Mouse (Mus musculus): ENCODE data around the gene Flt3. TPM values are rescaled to one million over a fixed set of nuclear protein-coding genes. Genes with fewer than 3 reads are reported as not detected.

Gene Flt3
- polyA plus RNA-seq, 1 experiment from 2014 or later, result 0.35 TPM

DNA sequence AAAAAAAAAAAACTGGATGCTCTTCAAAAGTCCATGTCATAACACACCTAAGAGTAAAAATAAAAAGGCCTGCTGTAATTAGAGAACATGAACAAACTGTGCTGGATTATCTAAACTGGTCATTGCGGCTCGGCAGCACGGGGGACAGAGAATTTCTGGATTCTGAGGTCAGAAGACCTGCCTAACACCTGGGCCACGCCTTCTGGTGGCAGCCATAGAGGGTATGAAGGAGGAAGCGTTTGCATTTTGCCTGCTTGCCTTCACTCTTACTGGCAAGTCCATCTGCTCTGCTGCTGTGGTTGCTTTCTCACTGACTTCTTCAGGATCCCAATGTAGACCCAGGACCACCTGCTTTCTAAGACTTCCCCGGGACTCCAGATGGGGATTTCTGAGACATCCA, 57.4 kb downstream of the Flt3 start:
- Histone ChIP-seq H3K9me3 (no peaks in the 10 kb centered on the region), H3K4me3 (replicated peaks) (no peak overlapping the region), H3K27ac (no peak overlapping the region), H3K4me1 (no peaks in the 10 kb centered on the region), H3K4me2 (no peak overlapping the region), H3K36me3 (no peaks in the 10 kb centered on the region), H3K9ac (no peak overlapping the region), H3K27me3 (replicated peaks) (no peaks in the 10 kb centered on the region)
- WGBS, result 86% methylated on average over 6 of the region's 6 CpGs
- no peak for ATAC-seq (ENCODE audit: insufficient read depth, low FRiP score, low read depth)

DNA sequence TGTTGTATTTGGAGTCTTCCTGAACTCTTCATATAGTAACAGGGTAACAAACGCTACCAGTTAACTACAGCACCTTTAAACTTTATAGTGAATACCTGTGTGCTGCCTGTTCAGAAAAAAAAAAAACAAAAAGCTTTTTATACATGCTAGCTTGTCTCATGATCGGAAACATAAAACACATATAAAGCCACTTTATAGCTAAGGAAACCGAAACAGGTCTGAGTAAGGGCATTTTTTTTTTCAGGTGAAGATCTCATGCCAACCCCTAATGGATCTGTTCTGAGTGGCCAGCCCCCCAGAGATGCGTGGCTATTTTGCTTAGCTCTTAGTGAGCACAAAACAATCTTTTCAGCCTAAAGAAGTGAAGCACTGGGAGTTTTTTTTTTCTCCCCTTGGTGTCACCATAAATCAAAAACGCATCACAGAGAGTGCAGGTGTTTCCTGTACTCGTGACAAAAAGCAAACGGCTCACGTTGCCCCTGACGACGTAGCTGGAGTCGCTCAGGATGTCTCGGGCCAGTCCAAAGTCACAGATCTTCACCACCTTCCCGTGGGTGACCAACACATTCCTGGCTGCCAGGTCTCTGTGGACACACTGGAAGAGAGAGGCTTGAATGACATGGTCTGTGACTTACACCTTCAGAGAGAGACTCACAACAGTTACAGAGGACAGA, 59.4 kb downstream of the Flt3 start:
- no peak overlapping the region for H3K9ac ChIP-seq
- H3K4me3 ChIP-seq (replicated peaks), result no peak overlapping the region
- H3K9me3 ChIP-seq, result no peaks in the 10 kb centered on the region
- WGBS, result 30% methylated on average over 13 of the region's 13 CpGs
- ATAC-seq (ENCODE audit: insufficient read depth, low FRiP score, low read depth), result no peak
- H3K36me3 ChIP-seq, result no peaks in the 10 kb centered on the region
- no peak overlapping the region for H3K4me2 ChIP-seq
- H3K27ac ChIP-seq, result no peak overlapping the region
- no peaks in the 10 kb centered on the region for H3K4me1 ChIP-seq
- no peaks in the 10 kb centered on the region for H3K27me3 ChIP-seq (replicated peaks)

DNA sequence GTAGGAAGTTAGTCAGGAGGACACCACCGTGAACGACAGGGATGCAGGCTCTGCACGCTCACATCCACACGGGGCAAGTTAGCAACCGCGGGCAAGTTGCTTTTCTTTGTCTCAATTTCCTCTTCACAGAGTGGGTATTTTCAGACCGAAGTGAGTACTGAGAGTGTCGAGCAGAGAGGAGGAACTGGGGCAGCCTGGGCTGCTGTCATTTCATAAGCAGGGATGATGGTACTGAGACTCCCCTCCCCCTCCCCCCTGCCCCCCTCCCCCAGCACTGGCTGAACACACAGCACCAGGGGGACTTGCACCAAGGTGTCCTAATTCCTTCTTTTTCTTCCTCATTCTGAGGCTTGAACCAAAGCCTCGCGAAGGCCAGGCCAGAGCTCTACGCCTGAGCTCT, 60.7 kb downstream of the Flt3 start:
- WGBS, result 70% methylated on average over 11 of the region's 11 CpGs
- Histone ChIP-seq H3K4me3 (replicated peaks) (no peak overlapping the region), H3K9me3 (no peaks in the 10 kb centered on the region), H3K4me2 (no peak overlapping the region), H3K27ac (no peak overlapping the region), H3K36me3 (no peaks in the 10 kb centered on the region), H3K27me3 (replicated peaks) (no peaks in the 10 kb centered on the region), H3K4me1 (no peaks in the 10 kb centered on the region), H3K9ac (no peak overlapping the region)
- ATAC-seq (ENCODE audit: insufficient read depth, low FRiP score, low read depth), result no peak

DNA sequence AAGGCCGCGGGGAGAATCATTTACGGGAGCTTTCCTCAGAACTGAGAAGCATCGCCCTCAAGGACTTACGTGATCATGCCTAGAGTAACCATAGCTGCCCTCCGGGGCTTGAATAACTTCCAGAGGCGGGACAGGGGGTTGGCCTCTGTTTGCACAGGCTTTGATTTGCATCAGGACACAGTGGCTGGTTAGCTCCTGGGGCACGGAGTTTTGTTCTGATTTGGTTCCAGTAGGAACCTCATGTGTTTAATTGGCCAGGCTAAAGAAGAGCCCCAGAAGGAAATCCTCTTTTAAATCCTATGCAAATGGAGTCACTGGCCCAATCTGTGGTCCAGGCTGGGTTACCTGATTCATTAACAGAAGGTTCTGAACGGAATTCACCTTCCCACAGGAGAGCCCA, 61.3 kb downstream of the Flt3 start:
- Histone ChIP-seq H3K4me3 (replicated peaks) (no peak overlapping the region), H3K36me3 (no peaks in the 10 kb centered on the region), H3K27ac (no peak overlapping the region), H3K4me1 (no peaks in the 10 kb centered on the region), H3K27me3 (replicated peaks) (no peaks in the 10 kb centered on the region), H3K9ac (no peak overlapping the region), H3K4me2 (no peak overlapping the region), H3K9me3 (no peaks in the 10 kb centered on the region)
- no peak for ATAC-seq (ENCODE audit: insufficient read depth, low FRiP score, low read depth)
- WGBS, result 60% methylated on average over 9 of the region's 9 CpGs

DNA sequence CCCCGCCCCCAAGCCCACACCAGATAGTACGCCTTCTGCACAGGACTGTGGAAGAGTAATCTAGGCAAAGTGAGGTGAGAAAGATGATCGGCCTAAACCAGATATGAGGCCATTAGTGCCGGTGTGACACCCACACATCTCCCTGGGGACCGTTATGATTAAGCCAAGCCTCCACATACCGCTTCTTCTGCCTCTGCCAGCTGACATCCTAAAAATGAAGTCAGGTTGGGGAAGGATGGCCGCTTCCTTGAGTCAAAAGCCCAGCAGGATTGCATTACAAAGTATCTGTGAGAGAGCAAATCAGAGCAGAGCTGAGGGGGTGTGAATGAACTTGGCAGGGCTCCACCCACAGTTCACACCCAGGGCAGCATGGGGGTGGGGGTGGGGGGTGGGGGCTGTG, 67.6 kb downstream of the Flt3 start:
- Histone ChIP-seq H3K27me3 (replicated peaks) (no peaks in the 10 kb centered on the region), H3K4me3 (replicated peaks) (no peak overlapping the region), H3K9ac (no peak overlapping the region), H3K36me3 (no peaks in the 10 kb centered on the region), H3K27ac (no peak overlapping the region), H3K4me1 (no peaks in the 10 kb centered on the region), H3K9me3 (no peaks in the 10 kb centered on the region), H3K4me2 (no peak overlapping the region; the same call in 1 of the 2 replicates)
- no peak for ATAC-seq (ENCODE audit: insufficient read depth, low FRiP score, low read depth)
- WGBS, result 25% methylated on average over 7 of the region's 7 CpGs

DNA sequence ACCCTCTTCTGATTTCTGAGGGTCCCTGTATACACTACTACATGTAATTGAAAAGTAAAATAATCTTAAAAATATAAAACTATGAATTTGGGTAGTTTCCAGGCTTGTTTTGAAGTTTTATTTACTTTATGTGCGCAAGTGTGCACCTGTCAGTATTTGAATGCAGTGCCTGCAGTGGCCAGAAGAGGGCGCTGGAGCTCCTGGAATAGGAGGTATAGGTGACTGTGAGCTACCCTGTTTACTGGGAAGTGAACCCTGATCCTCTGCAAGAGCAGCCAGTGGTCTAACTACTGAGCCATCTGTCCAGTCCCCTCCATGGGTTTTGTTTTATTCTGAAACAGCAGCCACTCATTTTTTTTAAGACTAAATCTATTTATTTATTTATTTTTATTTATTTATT, 68.7 kb downstream of the Flt3 start:
- Histone ChIP-seq H3K27me3 (replicated peaks) (no peaks in the 10 kb centered on the region), H3K27ac (no peak overlapping the region), H3K9me3 (no peaks in the 10 kb centered on the region), H3K9ac (no peak overlapping the region), H3K36me3 (no peaks in the 10 kb centered on the region), H3K4me2 (no peak overlapping the region), H3K4me3 (replicated peaks) (no peak overlapping the region), H3K4me1 (no peaks in the 10 kb centered on the region)
- 39% methylated on average over 2 of the region's 2 CpGs for WGBS
- ATAC-seq (ENCODE audit: insufficient read depth, low FRiP score, low read depth), result no peak

DNA sequence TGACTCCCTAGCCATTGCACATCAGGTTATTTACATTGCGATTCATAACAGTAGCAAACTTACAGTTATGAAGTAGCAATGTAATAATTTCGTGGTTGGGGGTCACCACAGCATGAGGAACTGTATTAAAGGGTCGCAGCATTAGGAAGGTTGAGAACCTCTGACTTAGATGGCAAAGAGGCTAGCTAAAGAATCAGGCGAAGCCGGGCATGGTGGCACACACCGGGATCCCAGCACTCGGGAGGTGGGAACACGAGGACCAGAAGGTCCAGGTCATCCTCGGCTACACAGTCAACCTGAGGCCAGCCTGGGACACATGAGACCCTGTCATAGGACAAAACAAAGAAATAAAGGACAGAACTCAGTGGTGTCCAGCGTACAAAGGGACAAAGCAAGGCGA, 70.3 kb downstream of the Flt3 start:
- ATAC-seq (ENCODE audit: insufficient read depth, low FRiP score, low read depth), result no peak
- WGBS, result 78% methylated on average over 11 of the region's 11 CpGs
- no peaks in the 10 kb centered on the region for H3K9me3 ChIP-seq
- no peak overlapping the region for H3K27ac ChIP-seq
- no peak overlapping the region for H3K9ac ChIP-seq
- H3K27me3 ChIP-seq (replicated peaks), result no peaks in the 10 kb centered on the region
- H3K36me3 ChIP-seq, result no peaks in the 10 kb centered on the region
- no peak overlapping the region for H3K4me2 ChIP-seq
- H3K4me1 ChIP-seq, result no peaks in the 10 kb centered on the region
- no peak overlapping the region for H3K4me3 ChIP-seq (replicated peaks)

DNA sequence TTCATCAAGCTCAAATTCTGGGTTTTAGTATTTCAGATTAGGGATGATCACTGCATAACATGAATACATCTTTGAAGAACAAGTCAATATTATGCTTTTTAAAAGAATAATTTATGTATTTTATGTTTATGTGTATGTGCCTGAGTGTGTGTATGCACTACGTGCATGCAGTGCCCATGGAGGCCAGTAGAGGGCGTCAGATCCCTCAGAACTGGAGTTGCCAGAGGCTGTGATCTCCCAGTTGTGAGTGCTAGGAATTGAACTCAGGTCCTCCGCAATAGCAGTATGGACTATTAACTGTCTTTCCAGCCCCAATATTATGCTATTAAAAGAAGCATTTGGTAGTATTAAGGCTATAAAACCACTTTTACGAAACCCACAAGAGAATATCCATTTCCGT, 72.7 kb downstream of the Flt3 start:
- 0 out of 2 replicates have a peak, but pooled peaks cover 2% of the 10 kb centered on the region for H3K27me3 ChIP-seq (replicated peaks)
- no peaks in the 10 kb centered on the region for H3K36me3 ChIP-seq
- H3K27ac ChIP-seq, result no peak overlapping the region
- no peaks in the 10 kb centered on the region for H3K4me1 ChIP-seq
- H3K9me3 ChIP-seq, result no peaks in the 10 kb centered on the region
- ATAC-seq (ENCODE audit: insufficient read depth, low FRiP score, low read depth), result no peak
- WGBS, result 83% methylated on average over 5 of the region's 5 CpGs
- H3K9ac ChIP-seq, result no peak overlapping the region
- no peak overlapping the region for H3K4me2 ChIP-seq
- no peak overlapping the region for H3K4me3 ChIP-seq (replicated peaks)

DNA sequence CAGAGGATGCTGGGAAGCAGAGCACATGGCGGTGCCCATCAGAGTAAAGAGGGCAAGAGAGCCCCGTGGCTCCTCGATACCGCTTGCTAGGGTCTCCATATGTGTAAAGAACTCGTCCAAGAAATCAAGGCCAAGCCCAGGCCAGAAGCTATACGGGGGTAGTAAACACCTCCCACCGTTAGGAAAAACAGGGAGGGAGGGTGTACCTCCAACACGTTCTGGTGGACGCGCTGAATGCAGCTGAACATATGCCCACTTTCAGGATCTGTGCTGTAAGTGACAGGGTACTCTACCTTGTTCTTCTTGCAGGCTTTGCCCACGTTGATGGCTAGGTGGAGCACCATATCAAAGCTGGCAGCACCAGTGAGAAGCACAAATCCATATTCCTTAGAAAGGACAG, 74.4 kb downstream of the Flt3 start:
- peaks cover 10% of the 10 kb centered on the region; the same call in 1 of the 2 replicates for H3K27me3 ChIP-seq (replicated peaks)
- H3K27ac ChIP-seq, result no peak overlapping the region
- H3K9ac ChIP-seq, result no peak overlapping the region
- ATAC-seq (ENCODE audit: insufficient read depth, low FRiP score, low read depth), result no peak
- no peak overlapping the region for H3K4me2 ChIP-seq
- no peaks in the 10 kb centered on the region for H3K4me1 ChIP-seq
- WGBS, result 71% methylated on average over 11 of the region's 11 CpGs
- no peaks in the 10 kb centered on the region for H3K36me3 ChIP-seq
- no peak overlapping the region for H3K4me3 ChIP-seq (replicated peaks)
- no peaks in the 10 kb centered on the region for H3K9me3 ChIP-seq

DNA sequence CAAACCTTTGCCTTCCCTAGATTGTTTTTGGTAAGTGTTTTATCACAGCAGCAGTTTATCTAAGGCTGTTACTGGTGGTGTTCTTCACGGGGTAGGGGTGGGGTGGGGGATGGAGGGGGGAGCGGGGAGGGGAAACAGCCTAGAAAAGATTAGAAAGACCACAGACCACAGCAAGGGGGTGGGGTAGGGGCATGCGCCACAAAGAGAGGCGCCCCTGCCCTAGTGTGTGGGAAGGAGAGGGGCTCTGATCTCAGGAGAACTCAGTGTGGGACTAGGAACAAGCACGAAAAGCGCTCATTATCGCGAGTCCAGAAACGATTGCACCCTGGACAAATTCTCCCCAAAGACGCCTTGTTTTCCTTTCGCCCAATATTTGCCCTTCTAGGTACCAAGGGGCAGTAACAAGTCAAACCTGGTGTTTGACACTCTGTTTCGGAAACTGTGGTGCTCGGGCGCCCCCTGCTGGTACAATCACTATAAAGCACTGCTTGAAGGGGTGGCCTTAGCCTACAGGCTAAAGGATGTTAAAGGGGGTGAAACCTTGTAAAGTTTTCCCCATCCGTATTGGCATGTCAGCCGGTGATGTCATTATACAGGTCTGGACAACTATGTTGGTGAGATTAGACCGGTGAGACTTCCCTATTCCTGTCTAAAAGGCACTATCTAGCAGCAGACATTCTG, 76.9 kb downstream of the Flt3 start:
- 12% methylated on average over 17 of the region's 17 CpGs for WGBS
- no peaks in the 10 kb centered on the region for H3K4me1 ChIP-seq
- H3K27ac ChIP-seq, result no peak overlapping the region
- no peaks in the 10 kb centered on the region for H3K9me3 ChIP-seq
- peaks cover 20% of the 10 kb centered on the region for H3K27me3 ChIP-seq (replicated peaks)
- peak; percentile 14; the same call in 1 of the 2 replicates for ATAC-seq (ENCODE audit: insufficient read depth, low FRiP score, low read depth)
- H3K9ac ChIP-seq, result no peak overlapping the region
- no peaks in the 10 kb centered on the region for H3K36me3 ChIP-seq
- no peak overlapping the region for H3K4me3 ChIP-seq (replicated peaks)
- H3K4me2 ChIP-seq, result no peak overlapping the region

DNA sequence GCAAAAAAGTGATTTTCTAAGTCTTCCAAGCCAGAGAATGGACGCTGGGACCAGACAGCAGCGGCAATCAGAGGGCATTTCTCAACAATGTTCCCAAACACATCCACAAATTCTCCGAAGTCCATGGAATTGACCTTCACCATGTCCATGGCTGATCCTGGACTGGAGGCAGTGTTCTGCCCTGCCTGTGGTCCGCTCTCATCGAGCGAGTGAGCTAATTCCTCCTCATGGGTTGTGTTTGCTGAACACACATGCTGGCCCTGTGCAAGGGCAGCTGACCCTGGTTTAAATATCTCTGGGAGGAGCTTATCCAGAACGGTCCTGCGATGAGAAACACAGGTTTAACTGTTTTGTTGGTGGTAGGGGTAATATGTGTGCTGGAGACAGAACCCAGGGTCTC, 78.1 kb downstream of the Flt3 start, which contains the start of gene Urad:
TSS of gene Urad (minus strand) at position 258 of the 400 bp plus-strand sequence.
- H3K4me3 ChIP-seq (replicated peaks), result no peak within 1 kb of the TSS
- no peaks in the 10 kb centered on the region for H3K4me1 ChIP-seq
- no peaks in the 10 kb centered on the region for H3K36me3 ChIP-seq
- H3K27me3 ChIP-seq (replicated peaks), result peaks cover 32% of the 10 kb centered on the region
- no peak within 1 kb of the TSS for H3K9ac ChIP-seq
- no peaks in the 10 kb centered on the region for H3K9me3 ChIP-seq
- no peak within 1 kb of the TSS for H3K27ac ChIP-seq
- ATAC-seq (ENCODE audit: insufficient read depth, low FRiP score, low read depth), result peak; percentile 45; the same call in 1 of the 2 replicates
- WGBS, result 53% methylated on average over 8 of the region's 8 CpGs
- no peak within 1 kb of the TSS for H3K4me2 ChIP-seq

DNA sequence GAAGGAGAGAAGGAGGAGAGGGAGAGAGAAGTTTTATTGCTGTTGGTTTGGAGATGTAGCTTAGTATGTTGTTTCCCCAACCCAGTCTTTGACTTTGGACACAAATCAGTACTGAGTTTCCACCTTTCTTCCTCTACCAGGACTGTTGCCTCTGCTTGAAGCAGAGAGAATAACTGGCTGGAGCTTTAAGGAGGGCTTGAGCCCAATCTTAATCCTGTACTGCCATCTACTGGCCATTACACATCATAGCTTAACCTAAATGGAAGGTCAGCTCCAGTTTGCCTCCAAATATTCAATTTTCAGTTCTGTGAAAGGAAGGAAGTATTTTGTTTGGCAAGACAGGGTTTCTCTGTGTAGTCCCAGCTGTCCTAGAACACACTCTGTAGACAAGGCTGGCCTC, 80.6 kb downstream of the Flt3 start:
- Histone ChIP-seq H3K4me3 (replicated peaks) (no peak overlapping the region), H3K4me2 (no peak overlapping the region), H3K9ac (no peak overlapping the region), H3K9me3 (no peaks in the 10 kb centered on the region), H3K27me3 (replicated peaks) (peaks cover 57% of the 10 kb centered on the region), H3K36me3 (no peaks in the 10 kb centered on the region), H3K4me1 (no peaks in the 10 kb centered on the region), H3K27ac (no peak overlapping the region)
- no peak for ATAC-seq (ENCODE audit: insufficient read depth, low FRiP score, low read depth)
